Mouse (Mus musculus): ENCODE results near the gene Rinl.

GRCm38 (mm10) chr7:28781261-28781663 is 7.5 kb upstream of the Rinl start:
- TF ChIP-seq POLR2A (IDR thresholded peaks at IDR 0.05; ENCODE audit: low read depth, low read length) (no peak), CTCF (IDR thresholded peaks at IDR 0.05; ENCODE audit: extremely low read depth, insufficient read length, insufficient replicate concordance, low read depth, low read length) (no peak)
